ENCODE assay signal across 19 mouse cellular contexts in the genomic region with DNA sequence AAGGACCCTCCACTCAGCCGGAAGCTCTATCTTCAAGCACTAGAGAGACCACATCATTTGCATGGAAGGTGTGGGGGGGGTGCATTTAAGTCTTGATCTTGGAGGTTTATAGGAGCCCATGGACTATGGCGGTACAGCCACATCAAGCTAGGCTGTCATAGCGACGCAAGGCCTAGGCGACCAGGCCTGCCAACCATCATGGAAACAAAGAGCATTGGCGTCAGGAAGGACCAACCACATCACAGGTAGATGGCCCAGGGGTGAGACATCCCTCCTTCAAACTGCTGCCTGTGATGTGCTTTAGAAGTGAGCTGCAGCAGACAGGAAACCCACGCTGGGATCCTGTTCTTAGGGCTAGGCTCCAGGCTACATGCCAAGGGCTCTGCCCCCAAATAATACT. TPM values are rescaled to one million over a fixed set of nuclear protein-coding genes. Genes with fewer than 3 reads are reported as not detected.
DNase-seq lines count a peak whose midpoint lies in the region; TF ChIP-seq lines count a peak whose summit lies in the region.
"Had no signal": no experiment of that assay in that cellular context is flagged by ENCODE, and none has a peak within 500 bp of the region (broad histone marks: within the 10 kb centered on the region; RNA-seq: fewer than 3 reads in every experiment).

No protein-coding gene starts in this region.

- H3K9me3 ChIP-seq in midbrain, embryonic 10.5 days (replicated peaks) = no peaks in the 10 kb centered on the region
- H3K9me3 ChIP-seq: embryonic facial prominence, embryonic 13.5 days; heart, embryonic 13.5 days; limb, embryonic 15.5 days; neural tube, embryonic 13.5 days; stomach, embryonic 15.5 days had no signal

- H3K27ac ChIP-seq in bone marrow macrophage, adult 2 months (ENCODE audit: insufficient read depth, low read depth, low read length) = peak overlapping the region; percentile 8; the same call in 1 of the 2 replicates
- no peak overlapping the region for H3K27ac ChIP-seq in midbrain, embryonic 10.5 days (replicated peaks)
- H3K27ac ChIP-seq: embryonic facial prominence, embryonic 13.5 days; heart, embryonic 13.5 days; limb, embryonic 15.5 days; neural tube, embryonic 13.5 days; stomach, embryonic 15.5 days had no signal

- 95% methylated on average over 7 of the region's 7 CpGs for whole genome bisulfite sequencing in midbrain, embryonic 10.5 days

- no peaks in the 10 kb centered on the region for H3K36me3 ChIP-seq in midbrain, embryonic 10.5 days
- H3K36me3 ChIP-seq: embryonic facial prominence, embryonic 13.5 days; heart, embryonic 13.5 days; limb, embryonic 15.5 days; neural tube, embryonic 13.5 days; stomach, embryonic 15.5 days had no signal

- peak; percentile 91 for DNase-seq in CD4-positive, CD25-positive, alpha-beta regulatory T cell, adult 2 months (ENCODE audit: low read depth, low spot score)
- peak; percentile 92 for DNase-seq in naive thymus-derived CD4-positive, alpha-beta T cell, adult 2 months (ENCODE audit: low read depth)
- peak; percentile 52 for DNase-seq in thymus, postnatal 14 days
- DNase-seq in lung, postnatal 36 days = no peak
- DNase-seq in MN1 (ENCODE audit: low spot score) = no peak
- DNase-seq in midbrain, embryonic 10.5 days (ENCODE audit: low spot score) = no peak
- DNase-seq: adrenal gland, postnatal 14 days; cerebellum, adult 11-12 months; cerebellum, postnatal 14 days; kidney, adult 2 months; kidney, postnatal 14 days; liver, postnatal 0 days; lung, postnatal 14 days had no signal

- no peak for TF ChIP-seq CTCF in bone marrow macrophage, adult 2 months (IDR thresholded peaks at IDR 0.05; ENCODE audit: low read depth, low read length)

- no peak overlapping the region for H3K4me3 ChIP-seq in bone marrow macrophage, adult 2 months (ENCODE audit: insufficient read depth, low read length)
- no peak overlapping the region for H3K4me3 ChIP-seq in midbrain, embryonic 10.5 days
- H3K4me3 ChIP-seq: embryonic facial prominence, embryonic 13.5 days; heart, embryonic 13.5 days; limb, embryonic 15.5 days; neural tube, embryonic 13.5 days; stomach, embryonic 15.5 days had no signal

- no peaks in the 10 kb centered on the region for H3K27me3 ChIP-seq in midbrain, embryonic 10.5 days (ENCODE audit: low read depth, poor library complexity, severe bottlenecking)
- H3K27me3 ChIP-seq: embryonic facial prominence, embryonic 13.5 days; heart, embryonic 13.5 days; limb, embryonic 15.5 days; neural tube, embryonic 13.5 days; stomach, embryonic 15.5 days had no signal

- peaks cover 78% of the 10 kb centered on the region for H3K4me1 ChIP-seq in bone marrow macrophage, adult 2 months (ENCODE audit: control insufficient read depth, insufficient read depth, low read length)
- peaks cover 13% of the 10 kb centered on the region for H3K4me1 ChIP-seq in midbrain, embryonic 10.5 days
- H3K4me1 ChIP-seq: embryonic facial prominence, embryonic 13.5 days; neural tube, embryonic 13.5 days; stomach, embryonic 15.5 days had no signal

- no peak for TF ChIP-seq POLR2A in bone marrow macrophage, adult 2 months (IDR thresholded peaks at IDR 0.05; ENCODE audit: borderline replicate concordance, low read depth, low read length)

RNA-seq across cellular contexts. Expression of gene Tnfrsf1b, which starts 10.6 kb away (rescaled TPM):
- 181 and 222 TPM in 2 replicates for polyA plus RNA-seq in bone marrow macrophage, adult 2 months (2012; ENCODE audit: insufficient read depth, insufficient read length, missing spikeins)
- polyA plus RNA-seq in midbrain, embryonic 10.5 days (2016; fragmentation: Nextera tagmentation; extraction: Ambion mirVana) = 2.6 and 3.0 TPM in 2 replicates

RNA-seq across cellular contexts. Expression of gene Vps13d, which starts 41.2 kb away (rescaled TPM):
- 37.4 and 44.8 TPM in 2 replicates for polyA plus RNA-seq in bone marrow macrophage, adult 2 months (2012; ENCODE audit: insufficient read depth, insufficient read length, missing spikeins)
- 3.0 and 3.4 TPM in 2 replicates for polyA plus RNA-seq in midbrain, embryonic 10.5 days (2016; fragmentation: Nextera tagmentation; extraction: Ambion mirVana)

Comparison
In these comparisons a context has a peak if more than half of its experiments do, and no peak if none do; other contexts are left out.
1. DNase-seq: peak in CD4-positive, CD25-positive, alpha-beta regulatory T cell, adult 2 months (single experiment), naive thymus-derived CD4-positive, alpha-beta T cell, adult 2 months (single experiment) and thymus, postnatal 14 days (single experiment); none in lung, postnatal 36 days (single experiment), MN1 (single experiment) and midbrain, embryonic 10.5 days (single experiment).
2. RNA of gene Tnfrsf1b, which starts 10.6 kb away (polyA plus RNA-seq): 181 to 222 TPM in bone marrow macrophage, adult 2 months; 2.6 to 3.0 TPM in midbrain, embryonic 10.5 days; every median in the first group is over 10 times any median in the second.